Mouse (Mus musculus) neural tube, embryonic 12.5 days (tissue): ENCODE results near the gene Gm21488. TPM values are rescaled to one million over a fixed set of nuclear protein-coding genes. Genes with fewer than 3 reads are reported as not detected.
"Not testable (repeated sequence)": the region's sequence is repeated elsewhere in the genome, so short reads cannot be mapped to it uniquely, and the experiment has no call there.

Experiments
- ATAC-seq: fragments of 200-750 bp; cut with Nextera tagmentation; 2 replicates; pipeline ENCODE4 v1.8.0; 2017; ENCODE audit warnings: low read depth, mild to moderate bottlenecking, moderate TSS enrichment, moderate library complexity; ENCODE audit not compliant: low FRiP score
- H3K27ac ChIP-seq: fragments of 300-500 bp; sonication (generic); 2 replicates; pipeline ENCODE4 v1.5.1; 2016
- H3K27me3 ChIP-seq: fragments of 300-500 bp; sonication (generic); replicated peaks from 2 replicates; pipeline ENCODE4 v1.6.1; 2016; ENCODE audit warnings: mild to moderate bottlenecking
- H3K36me3 ChIP-seq: fragments of 300-500 bp; sonication (generic); 2 replicates; pipeline ENCODE4 v1.6.1; 2016; ENCODE audit warnings: mild to moderate bottlenecking
- H3K4me1 ChIP-seq: fragments of 300-500 bp; sonication (generic); 2 replicates; pipeline ENCODE4 v1.6.1; 2016
- H3K4me2 ChIP-seq: fragments of 300-500 bp; sonication (generic); replicated peaks from 2 replicates; pipeline ENCODE4 v1.6.1; 2016; ENCODE audit warnings: mild to moderate bottlenecking
- H3K4me3 ChIP-seq: fragments of 300-500 bp; sonication (generic); 2 replicates; pipeline ENCODE4 v1.5.1; 2016
- H3K9ac ChIP-seq: fragments of 300-500 bp; sonication (generic); 2 replicates; pipeline ENCODE4 v1.6.1; 2016; ENCODE audit warnings: mild to moderate bottlenecking
- H3K9me3 ChIP-seq: fragments of 300-500 bp; sonication (generic); 2 replicates; pipeline ENCODE4 v1.6.1; 2016; ENCODE audit warnings: mild to moderate bottlenecking
- WGBS: fragments of 180-500 bp; shearing (Covaris S2); methylation state at CpG from one replicate; pipeline ENCODE4 v1.1.7; 2016; 5-methylcytosine and 5-hydroxymethylcytosine counted together
- polyA plus RNA-seq: library from polyadenylated mRNA; unstranded; fragments of >200 nt; fragmentation: Nextera tagmentation; extraction: Ambion mirVana; gene quantifications from 2 replicates; pipeline ENCODE4 v1.2.1, GENCODE M21; 2016

The Gm21488 gene
- not detected in 2 replicates for polyA plus RNA-seq

GRCm38 (mm10) chrY:27521820-27522219 is at the start of gene Gm21488:
Gm21488 (minus strand) TSS chrY:27521920.
- not testable (repeated sequence) for H3K4me1 ChIP-seq, H3K9ac ChIP-seq, ATAC-seq, H3K4me2 ChIP-seq, H3K36me3 ChIP-seq, H3K27ac ChIP-seq, H3K27me3 ChIP-seq, H3K4me3 ChIP-seq, H3K9me3 ChIP-seq
- WGBS: no CpG with 5 or more reads among the region's 5 CpGs
